Mouse (Mus musculus): Measurements from ENCODE around the gene Lhb. TPM values are rescaled to one million over a fixed set of nuclear protein-coding genes. Genes with fewer than 3 reads are reported as not detected.

Gene Lhb
- polyA plus RNA-seq, 1 experiment from 2014 or later, result not detected

DNA sequence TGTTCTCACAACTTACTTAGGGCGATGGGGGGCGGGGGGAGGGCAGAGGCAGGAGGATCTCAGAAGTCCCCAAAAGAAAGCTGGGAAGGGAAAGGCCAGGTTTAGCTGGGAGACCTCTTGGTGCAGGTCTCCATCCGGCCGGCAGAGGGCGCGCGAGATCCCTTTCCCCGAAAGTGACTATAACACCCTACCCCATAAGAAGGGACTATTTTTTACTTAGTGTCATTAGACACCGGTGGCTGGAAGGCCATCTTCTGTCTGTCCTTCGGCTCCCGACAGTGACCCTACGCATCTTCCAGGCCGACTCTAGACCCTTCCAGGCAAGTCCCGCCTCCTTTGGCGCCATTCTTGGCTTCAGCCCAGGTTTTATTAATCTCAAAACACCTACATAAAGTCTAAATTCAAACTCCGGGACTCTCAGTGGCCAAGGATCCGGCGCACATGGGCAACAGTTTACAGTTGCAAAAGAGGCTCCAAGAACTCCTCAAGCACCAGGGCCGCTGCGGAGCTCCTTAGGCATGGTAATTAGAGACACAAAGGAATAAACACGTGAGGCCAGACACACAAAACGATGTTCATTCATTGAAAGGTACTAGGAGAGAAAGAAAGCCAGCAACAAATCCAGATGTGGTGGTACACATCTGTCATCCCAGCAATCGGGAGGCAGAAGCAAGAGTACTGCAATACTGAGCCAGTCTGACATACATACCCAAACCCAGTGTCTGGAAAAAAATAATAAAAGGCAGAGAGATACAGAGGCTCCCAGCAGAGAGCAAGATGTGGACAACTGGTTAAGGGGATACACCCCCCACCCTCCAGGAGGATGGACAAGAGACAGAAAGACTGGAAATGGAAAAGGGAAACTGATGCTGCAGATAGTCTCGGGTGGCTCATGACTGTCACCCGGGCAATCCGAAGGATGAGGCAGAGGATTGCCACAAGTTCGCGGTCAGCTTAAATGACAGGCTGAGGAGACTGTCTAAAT, 15.2 kb upstream of the Lhb start, which contains the start of gene Kcna7:
Gene Kcna7, plus strand, starts transcription at position 563 of the 985 bp plus-strand sequence.
- 13% methylated on average over 28 of the region's 28 CpGs for WGBS
- Histone ChIP-seq H3K4me3 (replicated peaks) (peak within 1 kb of the TSS; percentile 44), H3K9ac (replicated peaks) (peak within 1 kb of the TSS; percentile 56), H3K4me2 (peak within 1 kb of the TSS; percentile 63), H3K27me3 (peaks cover 57% of the 10 kb centered on the region), H3K27ac (no peak within 1 kb of the TSS), H3K4me1 (replicated peaks) (peaks cover 9% of the 10 kb centered on the region; the same call in 1 of the 2 replicates), H3K9me3 (0 out of 2 replicates have a peak, but pooled peaks cover 5% of the 10 kb centered on the region), H3K36me3 (no peaks in the 10 kb centered on the region)
- ATAC-seq (ENCODE audit: insufficient number of reproducible peaks, insufficient read depth, low FRiP score, low TSS enrichment, low read depth), result no peak

DNA sequence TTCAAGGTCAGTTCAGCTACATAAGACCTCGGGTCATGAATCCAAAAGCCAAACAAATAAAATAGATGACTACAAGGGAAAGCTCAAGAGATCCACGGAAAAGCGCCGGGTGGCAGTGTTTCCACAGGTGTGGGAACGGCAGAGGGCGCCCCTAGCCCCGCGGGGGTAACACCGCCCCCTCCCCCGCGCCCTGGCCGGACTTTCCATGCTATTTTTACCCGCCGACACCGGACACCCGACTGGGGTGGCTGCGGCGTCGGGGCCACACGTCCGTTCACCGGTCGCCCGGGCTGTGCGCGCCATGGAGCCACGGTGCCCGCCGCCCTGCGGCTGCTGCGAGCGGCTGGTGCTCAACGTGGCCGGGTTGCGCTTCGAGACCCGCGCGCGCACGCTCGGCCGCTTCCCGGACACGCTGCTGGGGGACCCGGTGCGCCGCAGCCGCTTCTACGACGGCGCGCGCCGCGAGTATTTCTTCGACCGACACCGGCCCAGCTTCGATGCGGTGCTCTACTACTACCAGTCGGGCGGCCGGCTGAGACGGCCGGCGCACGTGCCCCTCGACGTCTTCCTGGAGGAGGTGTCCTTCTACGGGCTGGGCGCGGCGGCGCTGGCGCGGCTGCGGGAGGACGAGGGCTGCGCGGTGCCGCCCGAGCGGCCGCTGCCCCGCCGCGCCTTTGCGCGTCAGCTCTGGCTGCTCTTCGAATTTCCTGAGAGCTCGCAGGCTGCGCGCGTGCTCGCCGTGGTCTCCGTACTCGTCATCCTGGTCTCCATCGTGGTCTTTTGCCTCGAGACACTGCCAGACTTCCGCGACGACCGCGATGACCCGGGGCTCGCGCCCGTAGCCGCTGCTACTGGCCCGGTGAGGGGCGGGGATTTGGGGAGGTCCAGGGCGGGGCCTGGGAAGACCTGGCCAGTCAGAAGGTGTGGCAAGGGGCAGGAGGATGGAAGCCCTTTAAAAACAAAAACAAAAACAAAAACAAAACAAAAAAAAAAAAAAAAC, 14.2 kb upstream of the Lhb start:
- Histone ChIP-seq H3K36me3 (no peaks in the 10 kb centered on the region), H3K27me3 (peaks cover 68% of the 10 kb centered on the region), H3K9ac (replicated peaks) (peak overlapping the region; percentile 56), H3K9me3 (0 out of 2 replicates have a peak, but pooled peaks cover 5% of the 10 kb centered on the region), H3K27ac (no peak overlapping the region), H3K4me3 (replicated peaks) (peak overlapping the region; percentile 44), H3K4me2 (peak overlapping the region; percentile 63), H3K4me1 (replicated peaks) (peaks cover 9% of the 10 kb centered on the region; the same call in 1 of the 2 replicates)
- no peak for ATAC-seq (ENCODE audit: insufficient number of reproducible peaks, insufficient read depth, low FRiP score, low TSS enrichment, low read depth)
- WGBS, result 1% methylated on average over 97 of the region's 114 CpGs

DNA sequence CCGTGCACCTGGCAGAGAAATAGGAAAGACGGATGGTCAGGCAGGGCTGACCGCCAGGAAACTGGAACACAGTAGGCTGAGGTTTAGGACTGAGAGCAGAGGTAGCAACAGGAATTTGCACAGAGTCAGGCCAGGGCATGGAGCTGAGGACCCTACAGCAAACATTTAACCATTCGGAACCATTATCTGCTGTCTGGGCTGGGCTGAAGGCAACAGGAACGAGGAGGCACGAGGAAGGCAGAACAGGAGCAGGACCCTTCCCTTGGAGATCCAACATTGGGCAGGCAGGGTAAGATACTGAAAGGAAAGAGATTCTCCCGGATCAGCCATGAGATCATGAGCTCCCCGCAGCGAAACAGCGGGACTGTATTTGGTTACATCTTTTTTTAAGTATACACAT, 12.8 kb upstream of the Lhb start:
- peaks cover 80% of the 10 kb centered on the region for H3K27me3 ChIP-seq
- no peak overlapping the region for H3K4me2 ChIP-seq
- no peak overlapping the region for H3K4me3 ChIP-seq (replicated peaks)
- no peak overlapping the region for H3K9ac ChIP-seq (replicated peaks)
- peaks cover 9% of the 10 kb centered on the region; the same call in 1 of the 2 replicates for H3K4me1 ChIP-seq (replicated peaks)
- WGBS, result 82% methylated on average over 10 of the region's 10 CpGs
- no peak overlapping the region for H3K27ac ChIP-seq
- ATAC-seq (ENCODE audit: insufficient number of reproducible peaks, insufficient read depth, low FRiP score, low TSS enrichment, low read depth), result no peak
- 0 out of 2 replicates have a peak, but pooled peaks cover 5% of the 10 kb centered on the region for H3K9me3 ChIP-seq
- H3K36me3 ChIP-seq, result no peaks in the 10 kb centered on the region

DNA sequence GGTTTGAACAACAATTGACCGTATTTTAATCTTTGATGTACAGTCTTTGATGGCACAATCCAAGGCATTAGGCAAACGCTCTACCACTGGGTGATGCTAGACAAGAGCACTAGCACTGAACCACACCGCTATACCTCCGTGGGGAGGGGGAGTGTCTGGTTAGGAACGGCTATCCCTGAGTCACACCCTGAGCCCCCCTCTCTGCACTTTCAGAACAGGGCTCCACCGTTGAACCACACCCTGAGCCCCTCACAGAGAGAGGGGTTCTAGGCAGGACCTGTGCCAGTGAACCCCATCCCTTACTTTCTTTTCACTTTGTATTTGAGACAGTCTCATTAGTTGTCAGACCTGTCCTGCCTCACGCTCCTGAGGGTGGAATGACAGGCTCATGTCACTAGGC, 12.3 kb upstream of the Lhb start:
- 72% methylated on average over 7 of the region's 7 CpGs for WGBS
- no peaks in the 10 kb centered on the region for H3K36me3 ChIP-seq
- 0 out of 2 replicates have a peak, but pooled peaks cover 5% of the 10 kb centered on the region for H3K9me3 ChIP-seq
- H3K4me2 ChIP-seq, result no peak overlapping the region
- H3K27me3 ChIP-seq, result peaks cover 86% of the 10 kb centered on the region
- H3K27ac ChIP-seq, result no peak overlapping the region
- no peak overlapping the region for H3K9ac ChIP-seq (replicated peaks)
- no peak overlapping the region for H3K4me3 ChIP-seq (replicated peaks)
- H3K4me1 ChIP-seq (replicated peaks), result peaks cover 13% of the 10 kb centered on the region
- ATAC-seq (ENCODE audit: insufficient number of reproducible peaks, insufficient read depth, low FRiP score, low TSS enrichment, low read depth), result no peak

DNA sequence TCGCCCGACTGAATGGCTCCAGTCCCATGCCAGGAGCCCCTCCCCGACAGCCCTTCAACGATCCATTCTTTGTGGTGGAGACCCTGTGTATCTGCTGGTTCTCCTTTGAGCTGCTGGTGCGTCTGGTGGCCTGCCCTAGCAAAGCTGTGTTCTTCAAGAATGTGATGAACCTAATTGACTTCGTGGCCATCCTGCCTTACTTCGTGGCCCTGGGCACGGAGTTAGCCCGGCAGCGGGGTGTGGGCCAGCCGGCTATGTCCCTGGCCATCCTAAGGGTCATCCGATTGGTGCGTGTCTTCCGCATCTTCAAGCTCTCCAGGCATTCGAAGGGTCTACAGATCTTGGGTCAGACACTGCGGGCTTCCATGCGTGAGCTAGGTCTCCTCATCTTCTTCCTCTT, 11.7 kb upstream of the Lhb start:
- no peak overlapping the region for H3K27ac ChIP-seq
- WGBS, result 86% methylated on average over 17 of the region's 17 CpGs
- no peak overlapping the region for H3K4me2 ChIP-seq
- H3K4me3 ChIP-seq (replicated peaks), result no peak overlapping the region
- ATAC-seq (ENCODE audit: insufficient number of reproducible peaks, insufficient read depth, low FRiP score, low TSS enrichment, low read depth), result no peak
- peaks cover 19% of the 10 kb centered on the region for H3K4me1 ChIP-seq (replicated peaks)
- H3K36me3 ChIP-seq, result no peaks in the 10 kb centered on the region
- peaks cover 92% of the 10 kb centered on the region for H3K27me3 ChIP-seq
- no peak overlapping the region for H3K9ac ChIP-seq (replicated peaks)
- 0 out of 2 replicates have a peak, but pooled peaks cover 5% of the 10 kb centered on the region for H3K9me3 ChIP-seq

DNA sequence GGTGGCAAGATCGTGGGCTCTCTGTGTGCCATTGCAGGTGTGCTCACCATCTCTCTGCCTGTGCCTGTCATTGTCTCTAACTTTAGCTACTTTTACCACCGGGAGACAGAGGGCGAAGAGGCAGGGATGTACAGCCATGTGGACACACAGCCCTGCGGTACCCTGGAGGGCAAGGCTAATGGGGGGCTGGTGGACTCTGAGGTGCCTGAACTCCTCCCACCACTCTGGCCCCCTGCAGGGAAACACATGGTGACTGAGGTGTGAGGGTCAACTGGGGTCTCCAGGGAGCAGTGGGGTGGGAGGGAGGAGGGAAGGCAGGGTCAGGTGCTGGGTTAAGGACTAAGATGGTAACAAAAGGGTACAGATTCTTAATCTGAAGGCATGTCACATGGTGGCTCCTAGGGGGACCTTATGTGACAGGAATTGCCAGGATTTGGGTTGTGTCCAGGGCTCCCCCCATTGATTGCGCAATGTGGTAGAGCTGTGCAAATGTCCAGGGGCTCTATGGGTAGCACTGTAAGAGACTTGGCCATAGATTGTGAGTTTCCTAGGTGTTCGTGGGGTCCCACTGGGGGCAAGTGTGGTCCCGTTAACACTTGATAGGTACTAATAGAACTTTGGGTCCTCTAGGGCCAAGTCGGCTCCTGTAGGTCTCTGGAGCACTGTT, 11.0 kb upstream of the Lhb start:
- Histone ChIP-seq H3K9me3 (0 out of 2 replicates have a peak, but pooled peaks cover 5% of the 10 kb centered on the region), H3K4me1 (replicated peaks) (peaks cover 25% of the 10 kb centered on the region), H3K27me3 (peaks cover 98% of the 10 kb centered on the region), H3K4me3 (replicated peaks) (no peak overlapping the region), H3K4me2 (no peak overlapping the region), H3K36me3 (no peaks in the 10 kb centered on the region), H3K9ac (replicated peaks) (no peak overlapping the region), H3K27ac (no peak overlapping the region)
- WGBS, result 80% methylated on average over 8 of the region's 8 CpGs
- ATAC-seq (ENCODE audit: insufficient number of reproducible peaks, insufficient read depth, low FRiP score, low TSS enrichment, low read depth), result no peak

DNA sequence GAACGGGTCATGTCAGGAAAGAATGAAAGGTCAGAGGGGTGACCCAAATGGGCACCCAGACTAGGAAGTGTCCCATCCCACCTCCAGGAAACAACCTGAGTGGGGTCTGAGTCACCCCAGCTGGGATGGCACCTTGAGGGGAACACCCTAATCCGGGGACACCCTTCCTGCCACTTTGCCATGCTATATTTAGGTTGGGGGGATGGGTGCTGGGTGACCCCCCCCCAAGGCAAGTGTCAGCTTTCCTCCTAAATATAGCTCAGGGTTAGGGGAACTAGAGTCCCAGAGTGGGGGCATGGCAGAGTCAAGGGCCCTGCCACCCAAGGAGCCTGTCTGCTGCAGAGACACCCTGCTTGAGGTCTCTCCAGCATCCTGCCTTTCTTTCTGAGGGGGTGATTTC, 8.2 kb upstream of the Lhb start:
- 82% methylated on average over 2 of the region's 2 CpGs for WGBS
- H3K4me2 ChIP-seq, result no peak overlapping the region
- peaks cover 99% of the 10 kb centered on the region for H3K27me3 ChIP-seq
- H3K9ac ChIP-seq (replicated peaks), result no peak overlapping the region
- peaks cover 25% of the 10 kb centered on the region for H3K4me1 ChIP-seq (replicated peaks)
- ATAC-seq (ENCODE audit: insufficient number of reproducible peaks, insufficient read depth, low FRiP score, low TSS enrichment, low read depth), result no peak
- H3K27ac ChIP-seq, result no peak overlapping the region
- no peak overlapping the region for H3K4me3 ChIP-seq (replicated peaks)
- H3K36me3 ChIP-seq, result no peaks in the 10 kb centered on the region
- H3K9me3 ChIP-seq, result 0 out of 2 replicates have a peak, but pooled peaks cover under 1% of the 10 kb centered on the region

DNA sequence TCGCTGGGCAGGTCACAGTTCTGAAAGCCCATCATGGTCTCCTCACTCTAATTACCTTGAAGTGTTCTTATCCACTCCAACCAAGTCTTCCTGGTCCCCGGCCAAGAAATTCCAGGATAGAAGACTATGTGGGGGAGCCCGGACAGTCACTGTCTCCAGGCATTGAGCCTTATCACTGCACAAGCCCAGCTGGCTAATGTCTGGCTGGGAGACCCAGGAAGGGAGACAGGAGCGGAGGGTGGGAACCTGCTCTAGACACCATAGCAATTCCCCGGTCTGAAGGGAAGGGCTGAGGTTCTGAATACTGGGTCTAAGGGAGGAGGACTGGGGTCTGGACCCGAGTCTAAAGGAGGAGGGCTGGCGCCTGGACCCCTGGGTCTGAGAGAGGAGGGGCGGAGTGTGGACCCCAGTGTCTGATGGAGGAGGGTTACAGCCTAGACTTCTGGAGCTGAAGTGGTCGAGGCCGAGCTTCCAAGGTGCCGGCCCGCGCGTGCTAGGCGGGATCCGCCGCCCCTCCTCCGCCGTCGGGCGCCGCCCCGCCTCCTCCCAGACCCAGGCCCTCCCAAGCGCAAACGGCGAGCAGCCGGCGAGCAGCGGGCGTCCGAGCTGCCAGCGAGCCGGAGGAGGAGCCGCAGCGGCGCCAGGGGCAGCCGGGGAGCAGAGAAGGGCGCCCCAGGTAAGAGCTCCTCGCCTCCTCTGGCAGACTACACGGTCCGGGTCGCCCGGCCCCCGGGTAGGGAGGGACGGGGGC, 7.3 kb upstream of the Lhb start, which contains the start of gene Ntf5:
Gene Ntf5, plus strand, starts transcription at position 583 of the 751 bp plus-strand sequence.
- 2% methylated on average over 42 of the region's 45 CpGs for WGBS
- H3K9me3 ChIP-seq, result no peaks in the 10 kb centered on the region
- H3K36me3 ChIP-seq, result no peaks in the 10 kb centered on the region
- peak; percentile 47 for ATAC-seq (ENCODE audit: insufficient number of reproducible peaks, insufficient read depth, low FRiP score, low TSS enrichment, low read depth)
- H3K4me2 ChIP-seq, result peak within 1 kb of the TSS; percentile 84
- H3K9ac ChIP-seq (replicated peaks), result peak within 1 kb of the TSS; percentile 68
- H3K4me1 ChIP-seq (replicated peaks), result peaks cover 34% of the 10 kb centered on the region
- peak within 1 kb of the TSS; percentile 41; the same call in 1 of the 2 replicates for H3K27ac ChIP-seq
- peaks cover 99% of the 10 kb centered on the region for H3K27me3 ChIP-seq
- peak within 1 kb of the TSS; percentile 58 for H3K4me3 ChIP-seq (replicated peaks)

DNA sequence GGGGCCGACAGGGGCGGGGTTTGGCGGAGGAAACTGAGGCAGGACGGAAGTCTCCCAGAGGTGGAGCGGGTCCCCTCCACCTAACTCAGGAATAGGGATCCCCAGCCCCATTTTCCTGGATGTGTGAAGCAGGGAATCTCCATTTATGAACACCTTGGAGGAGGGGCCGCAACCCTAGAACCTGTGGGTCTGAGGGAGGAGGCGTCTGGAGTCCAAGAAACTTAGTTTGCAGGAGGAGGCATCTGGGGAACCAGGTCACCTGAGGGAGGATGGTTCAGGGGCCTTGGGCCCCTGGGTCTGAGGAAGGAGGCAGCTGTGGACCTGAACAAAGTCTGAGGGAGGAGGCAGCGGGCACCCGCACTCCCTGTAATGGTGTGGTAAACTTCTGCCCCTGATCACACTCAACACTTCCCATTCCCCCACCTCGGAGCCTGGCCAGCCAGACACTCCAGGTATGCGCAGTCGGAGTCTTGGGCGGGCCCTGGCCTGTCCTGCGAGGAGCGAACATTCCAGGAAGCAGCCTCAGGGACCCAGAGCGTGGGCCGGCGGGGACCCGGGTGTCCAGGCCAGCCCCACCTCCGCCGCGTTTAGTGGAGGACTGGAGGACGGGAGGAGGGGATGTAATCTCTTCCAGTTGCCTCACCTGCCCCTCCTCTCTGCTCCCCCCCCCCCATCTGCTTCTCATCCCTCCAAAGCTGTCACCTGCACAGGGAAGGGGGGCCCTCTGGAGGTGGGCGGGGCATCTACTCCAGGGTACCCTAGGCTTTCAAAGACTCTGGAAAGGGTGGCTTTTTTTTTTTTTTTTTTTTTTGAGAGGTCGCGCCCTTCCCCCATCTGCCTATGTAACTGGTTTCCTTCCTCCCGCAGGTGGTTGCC, 6.5 kb upstream of the Lhb start:
- Histone ChIP-seq H3K9me3 (no peaks in the 10 kb centered on the region), H3K4me1 (replicated peaks) (peaks cover 36% of the 10 kb centered on the region), H3K36me3 (no peaks in the 10 kb centered on the region), H3K4me2 (peak overlapping the region; percentile 84), H3K27me3 (peaks cover 99% of the 10 kb centered on the region), H3K4me3 (replicated peaks) (peak overlapping the region; percentile 58), H3K9ac (replicated peaks) (peak overlapping the region; percentile 68), H3K27ac (peak overlapping the region; percentile 41; the same call in 1 of the 2 replicates)
- ATAC-seq (ENCODE audit: insufficient number of reproducible peaks, insufficient read depth, low FRiP score, low TSS enrichment, low read depth), result 0 out of 2 replicates have a peak, but pooled peaks have one; percentile 7
- under 1% methylated on average over 27 of the region's 27 CpGs for WGBS

Measured in limb, embryonic 12.5 days (tissue).